23 mouse cellular contexts compared by ENCODE assay signal in genomic region chr6:77188628-77189027, GRCm38 (mm10). TPM values are rescaled to one million over a fixed set of nuclear protein-coding genes. Genes with fewer than 3 reads are reported as not detected.
DNase-seq lines count a peak whose midpoint lies in the region; ATAC-seq lines count a peak whose summit lies in the region.
"Had no signal": no experiment of that assay in that cellular context is flagged by ENCODE, and none has a peak within 500 bp of the region (broad histone marks: within the 10 kb centered on the region; RNA-seq: fewer than 3 reads in every experiment).

No protein-coding gene starts in this region.

- no peak overlapping the region for H3K4me2 ChIP-seq in forebrain, embryonic 12.5 days
- no peak overlapping the region for H3K4me2 ChIP-seq in kidney, embryonic 14.5 days (replicated peaks; ENCODE audit: low read depth, low read length)
- no peak overlapping the region for H3K4me2 ChIP-seq in midbrain, embryonic 11.5 days
- no peak overlapping the region for H3K4me2 ChIP-seq in midbrain, embryonic 13.5 days (replicated peaks)
- H3K4me2 ChIP-seq: embryonic facial prominence, embryonic 15.5 days; forebrain, embryonic 15.5 days had no signal

- peak; percentile 86 for ATAC-seq in forebrain, embryonic 12.5 days (ENCODE audit: low FRiP score)
- peak; percentile 68; the same call in 1 of the 2 replicates for ATAC-seq in kidney, embryonic 14.5 days (ENCODE audit: low FRiP score, low TSS enrichment)
- peak; percentile 76 for ATAC-seq in midbrain, embryonic 11.5 days (ENCODE audit: low FRiP score)
- ATAC-seq in midbrain, embryonic 13.5 days, result no peak
- ATAC-seq: forebrain, embryonic 15.5 days; hindbrain, embryonic 16.5 days had no signal

- H3K9ac ChIP-seq in forebrain, embryonic 12.5 days, result no peak overlapping the region
- no peak overlapping the region for H3K9ac ChIP-seq in kidney, embryonic 14.5 days (ENCODE audit: low read depth, low read length)
- H3K9ac ChIP-seq in midbrain, embryonic 11.5 days (ENCODE audit: low read length), result no peak overlapping the region
- no peak overlapping the region for H3K9ac ChIP-seq in midbrain, embryonic 13.5 days (replicated peaks)
- H3K9ac ChIP-seq: embryonic facial prominence, embryonic 15.5 days; forebrain, embryonic 15.5 days had no signal

- 19% methylated on average over 2 of the region's 2 CpGs for WGBS in forebrain, embryonic 12.5 days
- 60% methylated on average over 2 of the region's 2 CpGs for WGBS in forebrain, embryonic 10.5 days
- 53% methylated on average over 2 of the region's 2 CpGs for WGBS in kidney, embryonic 14.5 days
- 52% methylated on average over 2 of the region's 2 CpGs for WGBS in midbrain, embryonic 11.5 days
- WGBS in midbrain, embryonic 13.5 days, result 29% methylated on average over 2 of the region's 2 CpGs

- DNase-seq in forebrain, embryonic 10.5 days (ENCODE audit: extremely low spot score, low spot score), result no peak
- no peak for DNase-seq in kidney, adult 18-20 months
- no peak for DNase-seq in midbrain, embryonic 11.5 days (ENCODE audit: low spot score, missing footprints)
- peak; percentile 93 for DNase-seq in retina, postnatal 1 day
- DNase-seq in heart, postnatal 36 days, result no peak
- DNase-seq: adrenal gland, adult 2 months; adrenal gland, postnatal 25 days; cerebellum, adult 2 months; cerebellum, postnatal 14 days; gastrocnemius, postnatal 10 days; heart, adult 18-20 months; heart, postnatal 10 days had no signal

- H3K9me3 ChIP-seq in forebrain, embryonic 12.5 days, result no peaks in the 10 kb centered on the region
- H3K9me3 ChIP-seq in forebrain, embryonic 10.5 days, result no peaks in the 10 kb centered on the region
- no peaks in the 10 kb centered on the region for H3K9me3 ChIP-seq in kidney, embryonic 14.5 days (ENCODE audit: control insufficient read depth, low read length)
- H3K9me3 ChIP-seq in midbrain, embryonic 11.5 days (ENCODE audit: control insufficient read depth, low read length), result no peaks in the 10 kb centered on the region
- no peaks in the 10 kb centered on the region for H3K9me3 ChIP-seq in midbrain, embryonic 13.5 days
- H3K9me3 ChIP-seq: embryonic facial prominence, embryonic 15.5 days; forebrain, embryonic 15.5 days; heart, embryonic 10.5 days had no signal

- no peaks in the 10 kb centered on the region for H3K27me3 ChIP-seq in forebrain, embryonic 12.5 days
- no peaks in the 10 kb centered on the region for H3K27me3 ChIP-seq in forebrain, embryonic 10.5 days (ENCODE audit: poor library complexity, severe bottlenecking)
- no peaks in the 10 kb centered on the region for H3K27me3 ChIP-seq in kidney, embryonic 14.5 days (ENCODE audit: control insufficient read depth, insufficient read depth, low read length)
- no peaks in the 10 kb centered on the region for H3K27me3 ChIP-seq in midbrain, embryonic 11.5 days (ENCODE audit: control insufficient read depth, insufficient read depth, low read length)
- no peaks in the 10 kb centered on the region for H3K27me3 ChIP-seq in midbrain, embryonic 13.5 days
- H3K27me3 ChIP-seq: embryonic facial prominence, embryonic 15.5 days; forebrain, embryonic 15.5 days had no signal

- no peak overlapping the region for H3K4me3 ChIP-seq in forebrain, embryonic 12.5 days (replicated peaks)
- no peak overlapping the region for H3K4me3 ChIP-seq in forebrain, embryonic 10.5 days
- no peak overlapping the region for H3K4me3 ChIP-seq in kidney, embryonic 14.5 days (ENCODE audit: low read length)
- no peak overlapping the region for H3K4me3 ChIP-seq in midbrain, embryonic 11.5 days (ENCODE audit: low read depth, low read length)
- H3K4me3 ChIP-seq in midbrain, embryonic 13.5 days (replicated peaks), result no peak overlapping the region
- H3K4me3 ChIP-seq: embryonic facial prominence, embryonic 15.5 days; erythroblast, embryonic 14.5 days; forebrain, embryonic 15.5 days; heart, embryonic 10.5 days had no signal

- H3K27ac ChIP-seq in forebrain, embryonic 12.5 days, result no peak overlapping the region
- no peak overlapping the region for H3K27ac ChIP-seq in forebrain, embryonic 10.5 days
- H3K27ac ChIP-seq in kidney, embryonic 14.5 days (ENCODE audit: low read depth, low read length), result no peak overlapping the region
- no peak overlapping the region for H3K27ac ChIP-seq in midbrain, embryonic 11.5 days (ENCODE audit: low read depth, low read length)
- no peak overlapping the region for H3K27ac ChIP-seq in midbrain, embryonic 13.5 days
- H3K27ac ChIP-seq: embryonic facial prominence, embryonic 15.5 days; forebrain, embryonic 15.5 days; heart, embryonic 10.5 days had no signal

- intact Hi-C loops in heart, postnatal 36 days (cut with DNase I), result no loop called here

- H3K36me3 ChIP-seq in forebrain, embryonic 12.5 days (replicated peaks), result no peaks in the 10 kb centered on the region
- no peaks in the 10 kb centered on the region for H3K36me3 ChIP-seq in forebrain, embryonic 10.5 days (replicated peaks)
- no peaks in the 10 kb centered on the region for H3K36me3 ChIP-seq in kidney, embryonic 14.5 days (ENCODE audit: control insufficient read depth, insufficient read depth, low read length)
- no peaks in the 10 kb centered on the region for H3K36me3 ChIP-seq in midbrain, embryonic 11.5 days (ENCODE audit: control insufficient read depth, insufficient read depth, low read length)
- H3K36me3 ChIP-seq in midbrain, embryonic 13.5 days, result no peaks in the 10 kb centered on the region
- H3K36me3 ChIP-seq: embryonic facial prominence, embryonic 15.5 days; forebrain, embryonic 15.5 days; heart, embryonic 10.5 days had no signal

- H3K4me1 ChIP-seq in forebrain, embryonic 12.5 days, result peaks cover 12% of the 10 kb centered on the region; the same call in 1 of the 2 replicates
- peaks cover 18% of the 10 kb centered on the region for H3K4me1 ChIP-seq in forebrain, embryonic 10.5 days
- H3K4me1 ChIP-seq in kidney, embryonic 14.5 days (ENCODE audit: control insufficient read depth, insufficient read depth, low read length), result no peaks in the 10 kb centered on the region
- peaks cover 4% of the 10 kb centered on the region; the same call in 1 of the 2 replicates for H3K4me1 ChIP-seq in midbrain, embryonic 11.5 days (ENCODE audit: control insufficient read depth, insufficient read depth, low read length)
- 0 out of 2 replicates have a peak, but pooled peaks cover 2% of the 10 kb centered on the region for H3K4me1 ChIP-seq in midbrain, embryonic 13.5 days (replicated peaks)
- H3K4me1 ChIP-seq: embryonic facial prominence, embryonic 15.5 days; forebrain, embryonic 15.5 days; heart, embryonic 10.5 days had no signal

RNA-seq across cellular contexts. Expression of gene Lrrtm1, which starts 53.9 kb away (rescaled TPM):
- 16.4 and 16.8 TPM in 2 replicates for polyA plus RNA-seq in forebrain, embryonic 12.5 days (2016; fragmentation: Nextera tagmentation; extraction: Ambion mirVana)
- polyA plus RNA-seq in forebrain, embryonic 10.5 days (2016; fragmentation: Nextera tagmentation; extraction: Ambion mirVana), result 6.2 and 6.5 TPM in 2 replicates
- 4.2 and 5.0 TPM in 2 replicates for polyA plus RNA-seq in kidney, embryonic 14.5 days (2014; fragmentation: Nextera tagmentation; extraction: Ambion mirVana)
- 7.9 and 8.8 TPM in 2 replicates for polyA plus RNA-seq in midbrain, embryonic 11.5 days (2014; fragmentation: Nextera tagmentation; extraction: Ambion mirVana)
- polyA plus RNA-seq in midbrain, embryonic 13.5 days (2015; fragmentation: Nextera tagmentation; extraction: Ambion mirVana), result 28.2 and 28.8 TPM in 2 replicates
- total RNA-seq in heart, postnatal 36 days (2021), result not detected
- total RNA-seq: common myeloid progenitor, adult 5-6 weeks; ES-E14; heart, adult 18-20 months; hematopoietic stem cell, adult 5-6 weeks had no signal
- polyA plus RNA-seq: erythroblast, embryonic 14.5 days had no signal
